Mouse (Mus musculus) hindbrain, embryonic 10.5 days (tissue): ENCODE measurements around the gene Retn. TPM values are rescaled to one million over a fixed set of nuclear protein-coding genes. Genes with fewer than 3 reads are reported as not detected.

Source experiments
- DNase-seq: peaks from one replicate; pipeline ENCODE4 v3.0.0-alpha.2; 2017; ENCODE audit warnings: low spot score
- H3K27ac ChIP-seq: fragments of 300-500 bp; sonication (generic); 2 replicates; pipeline ENCODE4 v1.5.1; 2016; ENCODE audit warnings: mild to moderate bottlenecking, moderate library complexity
- H3K27me3 ChIP-seq: fragments of 300-500 bp; sonication (generic); 2 replicates; pipeline ENCODE4 v1.6.1; 2016; ENCODE audit warnings: mild to moderate bottlenecking; ENCODE audit not compliant: poor library complexity, insufficient read depth, severe bottlenecking
- H3K36me3 ChIP-seq: fragments of 300-500 bp; sonication (generic); 2 replicates; pipeline ENCODE4 v1.6.1; 2016; ENCODE audit warnings: mild to moderate bottlenecking, moderate library complexity
- H3K4me1 ChIP-seq: fragments of 300-500 bp; sonication (generic); replicated peaks from 2 replicates; pipeline ENCODE4 v1.6.1; 2016; ENCODE audit warnings: mild to moderate bottlenecking
- H3K4me3 ChIP-seq: fragments of 300-500 bp; sonication (generic); 2 replicates; pipeline ENCODE4 v1.5.1; 2016; ENCODE audit warnings: mild to moderate bottlenecking, moderate library complexity
- H3K9me3 ChIP-seq: fragments of 300-500 bp; sonication (generic); 2 replicates; pipeline ENCODE4 v1.6.1; 2016; ENCODE audit warnings: mild to moderate bottlenecking, moderate library complexity
- WGBS: fragments of 180-500 bp; shearing (Covaris S2); methylation state at CpG from one replicate; pipeline ENCODE4 v1.1.7; 2016; 5-methylcytosine and 5-hydroxymethylcytosine counted together
- polyA plus RNA-seq: library from polyadenylated mRNA; unstranded; fragments of >200 nt; fragmentation: Nextera tagmentation; extraction: Ambion mirVana; gene quantifications from 2 replicates; pipeline ENCODE4 v1.2.1, GENCODE M21; 2016

Gene Retn
- polyA plus RNA-seq: 0.37 and 0.55 TPM in 2 replicates

DNA sequence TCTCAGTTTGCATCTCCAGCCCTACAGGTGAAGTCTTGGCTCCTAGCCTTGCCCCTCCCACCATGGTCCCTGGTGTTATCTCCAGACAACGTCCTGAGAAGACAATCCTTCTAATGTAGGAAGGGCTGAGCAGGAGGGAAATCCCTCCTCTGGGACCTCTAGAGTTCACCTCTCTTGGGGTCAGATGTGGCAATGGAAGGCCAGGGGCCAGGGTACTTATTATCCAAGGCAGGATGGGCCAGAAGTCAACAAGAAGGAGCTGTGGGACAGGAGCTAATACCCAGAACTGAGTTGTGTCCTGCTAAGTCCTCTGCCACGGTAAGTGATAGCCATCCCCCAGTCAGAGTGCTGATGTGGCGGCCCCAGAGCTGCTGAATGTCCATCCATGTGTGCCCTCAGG lies at the start of gene Retn:
TSS of gene Retn (plus strand) at position 245 of the 400 bp plus-strand sequence.
- no peaks in the 10 kb centered on the region for H3K27me3 ChIP-seq
- peaks cover 14% of the 10 kb centered on the region for H3K4me1 ChIP-seq
- H3K27ac ChIP-seq: no peak within 1 kb of the TSS
- no peaks in the 10 kb centered on the region for H3K36me3 ChIP-seq
- no peak for DNase-seq
- H3K9me3 ChIP-seq: no peaks in the 10 kb centered on the region
- H3K4me3 ChIP-seq: no peak within 1 kb of the TSS
- WGBS: 67% methylated on average over 3 of the region's 3 CpGs

GRCm38 (mm10) chr8:3606593-3606992 lies 49.0 kb upstream of the Retn start:
- no peak overlapping the region for H3K27ac ChIP-seq
- no peaks in the 10 kb centered on the region for H3K9me3 ChIP-seq
- WGBS: 94% methylated on average over 16 of the region's 16 CpGs
- no peak for DNase-seq
- no peak overlapping the region for H3K4me3 ChIP-seq
- no peaks in the 10 kb centered on the region; the same call in 1 of the 2 replicates for H3K4me1 ChIP-seq
- no peaks in the 10 kb centered on the region for H3K27me3 ChIP-seq
- H3K36me3 ChIP-seq: peaks cover 100% of the 10 kb centered on the region

DNA sequence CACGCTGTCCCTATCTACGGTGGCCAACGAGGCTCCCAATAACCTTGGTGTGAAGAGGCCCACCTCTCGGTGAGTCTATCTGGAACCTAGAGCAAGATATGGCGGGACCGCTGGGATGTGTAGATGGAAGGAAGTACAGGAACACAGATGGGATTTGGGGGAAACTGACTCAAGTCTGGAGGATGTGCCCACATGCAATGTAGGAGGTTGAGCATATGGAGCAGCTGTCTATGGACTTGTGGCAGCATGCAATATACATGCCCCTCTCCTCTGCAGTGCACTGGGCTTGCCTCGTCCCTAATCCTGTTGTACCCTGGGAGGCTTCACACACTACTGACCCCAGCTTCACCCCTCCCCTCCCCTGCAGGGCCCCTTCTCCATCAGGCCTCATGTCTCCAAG lies 47.7 kb upstream of the Retn start:
- Histone ChIP-seq H3K36me3 (peaks cover 100% of the 10 kb centered on the region), H3K4me3 (no peak overlapping the region), H3K27ac (no peak overlapping the region), H3K27me3 (no peaks in the 10 kb centered on the region), H3K9me3 (no peaks in the 10 kb centered on the region), H3K4me1 (no peaks in the 10 kb centered on the region; the same call in 1 of the 2 replicates)
- 89% methylated on average over 7 of the region's 7 CpGs for WGBS
- DNase-seq: no peak

DNA sequence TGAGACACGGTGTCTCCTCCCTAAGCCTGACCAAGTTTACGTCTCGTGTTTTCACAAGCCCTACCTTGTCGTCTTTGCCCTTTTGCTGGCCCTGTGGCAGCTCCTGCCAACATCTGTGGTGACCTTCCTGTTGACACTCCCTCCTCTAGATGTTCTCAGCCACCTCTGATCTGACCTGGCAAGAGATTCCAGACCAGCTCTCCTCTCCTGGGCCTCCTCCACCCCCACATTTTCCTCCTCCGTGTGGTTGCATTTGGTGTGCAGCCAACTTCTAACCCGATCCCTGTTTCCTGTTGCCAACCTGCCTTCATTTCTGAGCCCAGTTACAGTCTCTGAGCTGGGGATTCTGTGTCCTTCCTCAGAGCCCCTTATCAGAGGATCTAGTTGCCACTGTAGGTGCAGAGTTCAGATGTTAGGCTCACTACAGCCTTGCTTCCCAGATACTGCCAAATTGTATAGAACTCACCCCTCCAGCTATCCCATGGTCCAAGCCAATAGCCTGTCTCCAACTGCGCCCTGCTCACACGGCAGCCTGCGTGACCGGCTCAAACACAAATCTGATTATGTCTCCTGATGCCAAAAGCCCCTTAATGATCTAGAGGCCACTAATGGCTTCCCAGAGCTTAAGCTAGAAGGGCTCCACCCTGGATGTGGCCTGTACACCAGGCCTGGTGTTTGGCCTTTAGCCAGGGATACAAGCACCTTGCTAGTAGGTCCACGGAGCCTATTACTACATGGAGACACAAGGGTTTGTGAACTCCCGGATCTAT lies 46.3 kb upstream of the Retn start:
- Histone ChIP-seq H3K36me3 (peaks cover 100% of the 10 kb centered on the region), H3K27ac (no peak overlapping the region), H3K4me3 (no peak overlapping the region), H3K9me3 (no peaks in the 10 kb centered on the region), H3K4me1 (no peaks in the 10 kb centered on the region; the same call in 1 of the 2 replicates), H3K27me3 (no peaks in the 10 kb centered on the region)
- WGBS: 91% methylated on average over 12 of the region's 12 CpGs
- no peak for DNase-seq

DNA sequence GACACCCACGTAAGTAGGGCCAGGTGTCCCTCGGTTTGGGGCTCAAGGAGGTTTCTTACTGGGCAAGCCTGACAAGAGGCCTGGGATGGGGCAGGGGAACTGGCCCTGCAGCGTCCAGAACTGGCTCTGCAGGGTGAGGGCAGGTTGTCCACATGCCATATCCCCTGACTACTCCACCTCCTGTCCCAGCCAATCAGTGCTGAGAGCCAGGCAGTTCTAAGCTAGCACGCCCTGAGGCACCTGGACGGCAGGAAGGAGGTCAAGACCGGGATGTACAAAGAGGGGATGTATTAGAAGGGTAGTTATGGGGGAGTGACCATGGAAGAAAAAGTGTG lies 45.8 kb upstream of the Retn start:
- Histone ChIP-seq H3K4me1 (no peaks in the 10 kb centered on the region; the same call in 1 of the 2 replicates), H3K27ac (no peak overlapping the region), H3K4me3 (no peak overlapping the region), H3K27me3 (no peaks in the 10 kb centered on the region), H3K36me3 (peaks cover 100% of the 10 kb centered on the region), H3K9me3 (no peaks in the 10 kb centered on the region)
- DNase-seq: no peak
- 82% methylated on average over 6 of the region's 6 CpGs for WGBS

GRCm38 (mm10) chr8:3621199-3621970 lies 34.2 kb upstream of the Retn start, which contains the start of the genes Xab2 and Pet100:
Gene Xab2 (minus strand): TSS chr8:3621316.
Gene Pet100 (plus strand): TSS chr8:3621548.
- under 1% methylated on average over 37 of the region's 37 CpGs for WGBS
- Histone ChIP-seq H3K9me3 (no peaks in the 10 kb centered on the region), H3K27ac (peak within 1 kb of the TSS; percentile 85), H3K4me1 (peaks cover 23% of the 10 kb centered on the region), H3K27me3 (no peaks in the 10 kb centered on the region), H3K4me3 (peak within 1 kb of the TSS; percentile 93), H3K36me3 (peaks cover 24% of the 10 kb centered on the region)
- peak; percentile 100 for DNase-seq

GRCm38 (mm10) chr8:3622119-3622518 lies 33.5 kb upstream of the Retn start:
- DNase-seq: no peak
- Histone ChIP-seq H3K27me3 (no peaks in the 10 kb centered on the region), H3K9me3 (no peaks in the 10 kb centered on the region), H3K27ac (no peak overlapping the region), H3K4me1 (peaks cover 23% of the 10 kb centered on the region), H3K4me3 (peak overlapping the region; percentile 93), H3K36me3 (peaks cover 18% of the 10 kb centered on the region)
- WGBS: 68% methylated on average over 8 of the region's 8 CpGs

DNA sequence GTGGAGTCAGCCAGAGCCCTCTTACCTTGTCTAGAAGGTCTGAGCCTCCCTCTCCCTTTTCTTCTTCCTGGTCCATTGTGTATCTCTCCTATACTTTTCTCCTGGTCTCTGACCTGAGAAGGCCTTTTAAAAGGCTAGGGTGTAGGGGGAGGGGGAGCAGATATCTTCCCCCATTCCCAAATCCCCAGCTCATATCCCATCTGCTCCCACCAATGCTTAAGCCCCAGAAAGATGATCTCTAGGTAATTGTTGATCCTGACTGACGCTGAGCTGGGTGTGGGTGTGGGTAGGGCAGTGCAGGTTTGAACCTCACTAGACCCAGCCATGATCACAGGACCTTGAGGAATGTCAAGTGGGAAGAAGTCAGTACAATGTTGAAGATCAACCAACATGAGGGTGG lies 30.1 kb upstream of the Retn start, which contains the start of gene Pcp2:
TSS of gene Pcp2 (minus strand) at position 101 of the 400 bp plus-strand sequence.
- H3K36me3 ChIP-seq: no peaks in the 10 kb centered on the region
- H3K4me1 ChIP-seq: peaks cover 11% of the 10 kb centered on the region
- H3K4me3 ChIP-seq: no peak within 1 kb of the TSS
- H3K9me3 ChIP-seq: no peaks in the 10 kb centered on the region
- 56% methylated on average over 1 of the region's 1 CpGs for WGBS
- DNase-seq: no peak
- no peak within 1 kb of the TSS for H3K27ac ChIP-seq
- peaks cover 20% of the 10 kb centered on the region; the same call in 1 of the 2 replicates for H3K27me3 ChIP-seq

- Histone ChIP-seq H3K27me3 (peaks cover 23% of the 10 kb centered on the region; the same call in 1 of the 2 replicates), H3K36me3 (no peaks in the 10 kb centered on the region), H3K27ac (no peak overlapping the region), H3K9me3 (no peaks in the 10 kb centered on the region), H3K4me1 (peaks cover 17% of the 10 kb centered on the region), H3K4me3 (no peak overlapping the region)
- DNase-seq: no peak
- WGBS: 63% methylated on average over 5 of the region's 5 CpGs
These were observed 28.6 kb upstream of the Retn start for GRCm38 (mm10) chr8:3626971-3627370.

DNA sequence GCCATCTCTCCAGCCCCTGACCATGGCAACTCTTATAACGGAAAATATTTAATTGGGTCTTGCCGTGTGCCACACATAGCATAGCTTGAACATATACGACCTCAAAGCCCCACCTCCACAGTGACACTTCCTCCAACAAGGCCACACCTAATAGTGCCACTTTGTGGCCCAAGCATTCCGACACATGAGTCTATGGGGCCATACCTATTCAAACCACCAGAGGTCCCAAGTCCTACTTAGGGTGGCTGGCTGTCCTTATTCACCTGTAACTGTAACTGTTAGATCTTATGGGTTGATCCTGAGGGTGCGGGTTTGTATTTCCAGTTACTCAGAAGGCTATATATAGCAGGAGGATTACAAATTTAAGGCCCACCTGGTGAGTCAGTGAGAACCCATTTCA lies 27.6 kb upstream of the Retn start:
- no peak for DNase-seq
- WGBS: 32% methylated on average over 5 of the region's 5 CpGs
- Histone ChIP-seq H3K36me3 (no peaks in the 10 kb centered on the region), H3K9me3 (no peaks in the 10 kb centered on the region), H3K27me3 (peaks cover 23% of the 10 kb centered on the region; the same call in 1 of the 2 replicates), H3K4me1 (peaks cover 9% of the 10 kb centered on the region), H3K27ac (no peak overlapping the region), H3K4me3 (no peak overlapping the region)

- peak within 1 kb of the TSS; percentile 80 for H3K27ac ChIP-seq
- peak within 1 kb of the TSS; percentile 66 for H3K4me3 ChIP-seq
These were observed 24.7 kb upstream of the Retn start, which contains the start of gene Stxbp2 for GRCm38 (mm10) chr8:3630647-3631477. Gene Stxbp2 (plus strand): TSS chr8:3630955.

DNA sequence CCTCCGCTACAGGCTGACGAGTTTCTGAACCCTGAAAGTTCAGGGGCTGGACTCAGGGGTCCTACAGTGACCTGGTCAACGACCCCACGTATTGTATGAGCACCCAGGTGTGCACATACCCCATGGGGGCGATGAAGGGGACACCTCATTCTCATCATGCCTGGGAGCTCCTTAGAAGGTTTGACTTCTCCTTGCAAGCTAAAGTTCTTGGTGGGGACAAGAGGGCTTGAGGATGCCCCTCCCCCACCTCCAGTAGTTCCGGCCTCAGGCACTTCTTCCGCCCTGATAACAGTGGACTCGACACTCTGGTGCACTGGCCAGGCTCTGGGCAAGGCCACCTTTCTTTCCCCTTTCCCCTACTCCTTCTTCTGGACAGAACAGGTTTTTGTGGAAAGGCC lies 24.1 kb upstream of the Retn start:
- Histone ChIP-seq H3K4me1 (peaks cover 9% of the 10 kb centered on the region), H3K27me3 (peaks cover 23% of the 10 kb centered on the region; the same call in 1 of the 2 replicates), H3K36me3 (peaks cover 19% of the 10 kb centered on the region), H3K9me3 (no peaks in the 10 kb centered on the region), H3K4me3 (peak overlapping the region; percentile 66), H3K27ac (peak overlapping the region; percentile 80)
- no peak for DNase-seq
- WGBS: 19% methylated on average over 8 of the region's 8 CpGs

More at GRCm38 (mm10) chr8:3630647-3631477, 24.7 kb upstream of the Retn start, which contains the start of gene Stxbp2:
- peaks cover 23% of the 10 kb centered on the region; the same call in 1 of the 2 replicates for H3K27me3 ChIP-seq
- peak; percentile 57 for DNase-seq
- H3K4me1 ChIP-seq: peaks cover 9% of the 10 kb centered on the region
- 7% methylated on average over 47 of the region's 47 CpGs for WGBS
- H3K9me3 ChIP-seq: no peaks in the 10 kb centered on the region
- peaks cover 13% of the 10 kb centered on the region for H3K36me3 ChIP-seq
